Mouse (Mus musculus) left cerebral cortex, postnatal 4 days (tissue): Measurements from ENCODE around the gene Fancd2. TPM values are rescaled to one million over a fixed set of nuclear protein-coding genes. Genes with fewer than 3 reads are reported as not detected.

ENCODE experiments used
- DNase-seq: peaks from one replicate; pipeline ENCODE4 v3.0.0-alpha.2; 2022
- intact Hi-C: fragments of 180-260 bp; cut with DNase I; formaldehyde crosslinking; loops from one replicate; pipeline ENCODE4 v1.15.1; 2025
- total RNA-seq, 2 experiments: library from RNA; stranded (reverse); gene quantifications; 2 replicates each; pipeline ENCODE4 v1.2.3; 2021

The Fancd2 gene
- total RNA-seq, 2 experiments from 2014 or later: 5.4 to 7.0 TPM

DNA sequence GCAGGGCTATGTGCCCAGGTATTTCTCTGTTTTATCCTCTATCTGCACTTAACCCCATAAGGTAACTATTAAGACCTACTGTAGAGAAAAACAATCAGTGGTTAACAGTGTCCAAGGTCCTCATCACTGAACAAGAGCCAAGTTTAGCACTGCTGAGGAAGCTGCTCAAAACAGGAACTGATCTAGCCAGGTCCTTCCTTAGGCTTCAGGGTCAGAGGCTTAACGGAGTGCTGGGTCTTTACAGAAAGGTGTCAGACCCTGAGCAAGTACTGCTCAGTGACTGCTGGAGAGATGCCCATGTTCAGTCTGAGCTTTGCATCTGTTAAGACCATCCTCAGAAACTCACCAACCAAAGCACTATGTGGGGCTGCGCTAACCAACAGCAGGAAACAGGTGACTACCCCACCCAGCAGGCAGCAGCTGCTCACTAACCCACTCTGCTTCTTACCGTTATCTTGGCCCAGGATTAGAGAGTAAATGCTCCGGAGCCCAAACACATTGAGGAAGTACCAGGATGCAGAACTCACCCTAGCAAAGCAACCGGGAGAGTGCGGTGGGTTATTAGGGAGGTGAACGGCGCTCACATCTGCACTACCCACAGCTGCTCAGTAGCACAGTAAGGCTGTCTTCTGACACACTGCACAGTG is 13.9 kb upstream of the Fancd2 start:
- intact Hi-C loops: no loop called here

DNA sequence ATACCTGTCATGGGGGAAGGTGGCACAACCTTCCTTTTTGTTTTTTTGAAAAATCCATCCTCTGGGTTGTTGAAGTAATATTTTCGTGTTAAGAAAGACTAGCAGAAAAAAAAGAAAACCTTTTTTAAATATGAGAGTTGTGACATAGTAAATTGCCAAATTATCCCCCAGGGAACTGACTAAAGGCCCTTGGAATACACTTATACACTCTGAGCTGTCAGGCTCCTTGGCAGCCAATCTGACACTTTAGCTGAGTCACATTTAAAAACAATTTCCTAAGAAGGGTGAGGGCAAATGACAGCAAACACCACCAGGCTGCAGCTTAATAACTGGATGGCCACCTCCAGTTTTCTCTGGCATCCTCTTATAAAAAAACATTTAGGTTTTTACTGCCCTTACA is 9.2 kb upstream of the Fancd2 start:
- intact Hi-C loops: loop anchor here (10.0 kb wide), 1 partner anchor 182 kb away; no protein-coding TSS in a partner anchor
- no peak for DNase-seq

More for the DNA sequence above, 13.9 kb upstream of the Fancd2 start:
- no peak for DNase-seq

GRCm38 (mm10) chr6:113523420-113523819 is 8.1 kb upstream of the Fancd2 start:
- intact Hi-C loops: loop anchor here (10.0 kb wide), 1 partner anchor 181 kb away; no protein-coding TSS in a partner anchor
- DNase-seq: no peak

- intact Hi-C loops: no loop called here
Observed at GRCm38 (mm10) chr6:113531840-113532404, 440 bp downstream of the Fancd2 start.

DNA sequence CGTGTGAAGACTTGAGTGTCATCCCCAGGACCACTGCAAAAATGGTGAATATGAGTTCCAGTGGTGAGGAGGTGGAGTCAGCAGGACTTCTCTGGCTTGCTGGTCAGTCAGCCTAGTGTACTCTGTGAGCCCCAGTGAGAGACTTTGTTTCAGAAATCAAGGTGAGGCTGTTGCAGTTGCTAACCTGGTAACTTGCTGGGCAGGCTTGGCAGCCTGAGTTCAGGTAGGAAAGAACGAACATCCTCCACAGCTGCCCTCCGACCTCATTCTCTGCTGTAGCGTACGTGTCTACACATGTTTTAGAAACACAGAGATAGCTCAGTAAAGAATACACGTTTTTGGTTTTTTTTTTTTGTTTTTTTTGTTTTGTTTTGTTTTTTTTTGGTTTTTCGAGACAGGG is 3.4 kb downstream of the Fancd2 start:
- intact Hi-C loops: no loop called here
- DNase-seq: no peak

More at GRCm38 (mm10) chr6:113531840-113532404, 440 bp downstream of the Fancd2 start:
- DNase-seq: no peak

- intact Hi-C loops: no loop called here
- no peak for DNase-seq
Observed at GRCm38 (mm10) chr6:113541610-113542009, 10.1 kb downstream of the Fancd2 start.

DNA sequence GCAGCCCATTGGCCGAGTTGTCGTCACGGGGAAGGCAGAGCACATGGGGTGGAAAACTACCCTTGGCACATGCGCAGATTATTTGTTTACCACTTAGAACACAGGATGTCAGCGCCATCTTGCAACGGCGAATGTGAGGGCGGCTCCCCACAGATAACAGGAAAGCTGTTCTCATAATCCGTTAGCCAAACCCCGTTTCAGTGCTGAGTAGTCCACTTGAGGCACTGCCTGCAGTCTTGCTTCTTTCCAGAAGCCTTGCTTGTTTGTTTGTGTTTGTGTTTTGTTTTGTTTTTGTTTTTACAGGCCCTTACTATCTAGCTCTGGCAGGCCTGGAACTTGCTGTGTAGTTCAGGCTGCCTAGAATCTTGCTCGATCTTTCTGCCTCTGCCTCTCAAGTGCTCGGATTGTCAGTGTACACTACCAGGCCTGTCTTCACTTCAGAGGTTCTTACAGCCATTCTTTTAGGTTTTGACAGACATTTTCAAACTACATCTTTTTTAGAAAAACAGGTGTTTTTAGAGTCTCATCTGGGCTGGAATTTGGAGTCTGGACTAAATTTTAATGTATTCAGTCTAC is 12.5 kb downstream of the Fancd2 start:
- intact Hi-C loops: no loop called here

GRCm38 (mm10) chr6:113559736-113560135 is 28.3 kb downstream of the Fancd2 start:
- intact Hi-C loops: no loop called here
- DNase-seq: no peak

More for the DNA sequence above, 12.5 kb downstream of the Fancd2 start:
- no peak for DNase-seq

GRCm38 (mm10) chr6:113564557-113564956 is 33.1 kb downstream of the Fancd2 start:
- DNase-seq: no peak
- intact Hi-C loops: no loop called here

DNA sequence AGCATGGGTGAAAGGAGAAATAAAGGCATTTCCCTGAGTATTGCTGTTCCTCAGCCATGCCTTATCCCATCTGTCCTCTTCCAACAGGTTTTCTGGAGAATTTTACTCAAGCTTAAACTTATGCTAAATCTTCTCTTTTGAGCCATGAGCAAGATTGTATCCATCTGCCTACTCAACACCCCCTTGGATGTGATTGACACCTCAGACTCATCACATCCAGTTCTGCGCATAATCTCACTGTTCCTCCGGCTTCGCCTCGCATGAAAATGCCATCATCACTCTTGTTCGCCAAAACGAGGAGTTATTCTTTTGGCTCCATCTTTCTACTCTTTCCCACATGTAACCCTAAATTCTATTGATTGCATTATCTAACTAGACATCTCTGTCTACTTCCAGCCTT is 44.6 kb downstream of the Fancd2 start:
- no peak for DNase-seq
- intact Hi-C loops: no loop called here

DNA sequence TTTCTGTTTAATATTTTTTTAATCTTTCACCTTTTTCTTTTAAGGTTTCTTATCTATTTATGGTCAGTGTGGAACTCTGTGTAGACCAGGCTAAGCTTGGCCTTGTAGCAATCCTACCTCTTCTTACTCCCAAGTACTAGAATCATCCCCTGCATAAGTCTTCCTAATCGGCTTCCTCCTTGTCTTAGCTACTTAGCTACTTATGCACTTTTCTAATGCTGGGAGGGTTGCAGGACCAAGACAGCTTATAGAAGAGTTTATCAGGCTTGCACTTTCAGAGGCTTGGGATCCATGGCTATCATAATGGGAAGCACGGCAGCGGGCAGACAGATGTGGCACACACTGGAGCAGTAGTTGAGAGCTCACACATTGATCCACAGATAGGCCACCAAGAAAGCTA is 47.8 kb downstream of the Fancd2 start:
- no peak for DNase-seq
- intact Hi-C loops: no loop called here

- DNase-seq: no peak
- intact Hi-C loops: no loop called here
Observed at GRCm38 (mm10) chr6:113583023-113583422, 51.5 kb downstream of the Fancd2 start.

DNA sequence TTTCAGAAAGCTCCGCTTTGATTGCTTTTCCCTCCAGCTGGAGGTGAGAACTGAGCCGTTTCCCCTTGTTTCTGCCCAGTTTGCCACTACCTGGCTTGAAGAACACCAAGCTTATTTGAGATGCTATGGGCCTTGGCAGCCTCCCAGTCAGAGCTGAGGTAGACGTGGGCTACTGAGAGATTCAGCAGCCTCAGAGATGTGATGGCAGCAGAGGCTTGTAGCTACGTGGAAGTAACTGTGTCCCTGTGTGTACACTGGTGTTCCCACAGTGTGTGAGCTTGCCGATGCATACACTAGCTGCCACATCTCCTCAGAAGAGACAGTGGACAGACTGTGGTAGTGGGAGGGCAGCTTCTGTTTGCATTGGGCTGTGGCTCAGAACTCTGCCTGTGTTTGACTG is 53.6 kb downstream of the Fancd2 start:
- intact Hi-C loops: no loop called here
- DNase-seq: no peak

- DNase-seq: peak; percentile 10
- intact Hi-C loops: no loop called here
Observed at GRCm38 (mm10) chr6:113586466-113587183, 55.1 kb downstream of the Fancd2 start.

DNA sequence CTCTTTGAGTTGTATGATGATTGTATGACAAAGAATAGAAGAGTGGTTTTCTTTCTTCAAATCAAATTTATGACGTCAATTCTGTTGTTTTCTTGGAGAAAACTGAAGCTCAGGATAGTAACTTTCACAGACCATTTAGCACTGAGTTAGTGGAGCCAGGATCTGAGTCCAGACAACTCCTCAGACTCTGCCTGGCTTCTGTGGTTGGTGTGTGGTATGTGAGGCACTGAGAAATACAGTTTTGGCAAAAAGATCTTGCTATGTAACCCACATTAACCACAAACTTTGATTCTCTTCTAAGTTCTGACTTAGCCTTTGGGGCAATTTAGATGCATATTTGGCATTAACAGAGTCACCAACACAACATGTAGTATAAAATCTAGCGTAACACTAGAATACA is 61.2 kb downstream of the Fancd2 start:
- intact Hi-C loops: no loop called here
- DNase-seq: no peak

GRCm38 (mm10) chr6:113597945-113598344 is 66.5 kb downstream of the Fancd2 start:
- intact Hi-C loops: no loop called here
- no peak for DNase-seq

DNA sequence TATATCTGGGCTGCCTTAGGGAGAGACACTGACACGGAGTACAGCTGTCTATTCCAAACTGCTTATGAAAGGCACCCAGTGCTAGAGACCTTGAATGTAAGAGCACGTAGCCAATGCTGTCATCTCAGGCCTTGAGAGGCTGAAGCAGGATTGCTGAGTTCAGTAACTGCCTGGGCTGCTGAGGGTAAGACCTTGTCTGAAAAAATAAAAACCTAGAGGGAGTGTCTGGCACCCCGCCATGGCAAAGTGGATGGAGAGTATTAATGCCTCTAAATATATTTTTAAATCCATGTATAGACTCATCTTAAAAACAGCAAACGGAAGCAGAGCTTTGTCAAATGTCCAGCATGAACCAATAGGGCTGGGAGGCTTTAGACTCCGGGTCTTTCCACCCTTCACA is 68.4 kb downstream of the Fancd2 start:
- intact Hi-C loops: no loop called here

GRCm38 (mm10) chr6:113600543-113601139 is 69.2 kb downstream of the Fancd2 start, which contains the start of gene Fancd2os:
TSS of gene Fancd2os (minus strand) at chr6:113600715.
- intact Hi-C loops: no loop called here
- no peak for DNase-seq

More for the DNA sequence above, 68.4 kb downstream of the Fancd2 start:
- DNase-seq: no peak

DNA sequence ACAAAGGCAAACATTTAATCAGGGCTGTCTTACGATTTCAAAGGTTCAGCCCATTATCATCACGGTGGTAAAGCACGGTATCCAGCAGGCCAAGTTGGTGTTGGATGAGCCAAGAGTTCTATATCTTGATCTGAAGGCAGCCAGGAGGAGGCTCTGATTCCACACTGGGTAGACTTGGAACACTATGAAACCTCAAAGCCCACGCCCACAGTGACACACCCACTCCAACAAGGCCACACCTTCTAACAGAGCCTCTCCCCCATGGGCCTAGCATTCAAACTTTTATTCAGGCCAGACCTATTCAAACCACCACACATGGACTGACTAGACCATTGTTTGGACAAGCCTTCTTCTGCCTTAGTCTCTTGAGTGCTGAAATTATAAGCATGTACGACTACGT is 71.3 kb downstream of the Fancd2 start:
- intact Hi-C loops: no loop called here
- DNase-seq: no peak

DNA sequence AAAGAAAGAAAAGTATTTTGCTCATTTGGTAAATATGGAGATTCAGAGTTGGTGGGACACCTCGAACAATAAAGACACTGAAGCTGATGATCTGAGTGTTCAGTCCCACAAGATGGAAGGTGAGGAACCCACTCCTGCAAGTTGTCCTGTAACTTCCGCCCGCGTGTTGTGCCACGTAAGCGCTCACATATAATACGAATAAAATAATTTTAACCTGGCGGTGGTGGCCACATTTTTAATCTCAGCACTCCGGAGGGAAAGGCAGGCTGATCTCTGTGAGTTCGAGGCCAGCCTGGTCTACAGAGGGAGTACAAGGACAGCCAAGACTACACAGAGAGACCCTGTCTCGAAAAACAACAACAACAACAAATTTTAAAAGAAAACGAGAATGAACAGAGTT is 72.5 kb downstream of the Fancd2 start:
- intact Hi-C loops: no loop called here
- no peak for DNase-seq
